Mouse (Mus musculus) ES-Bruce4 (cell line): Measurements from ENCODE around the gene Kif13a. TPM values are rescaled to one million over a fixed set of nuclear protein-coding genes. Genes with fewer than 3 reads are reported as not detected.

Source experiments
- H3K27ac ChIP-seq: 2 replicates; pipeline ENCODE4 v1.5.1; 2012; ENCODE audit warnings: low read length, inconsistent platforms; ENCODE audit not compliant: insufficient read depth
- H3K27me3 ChIP-seq: 2 replicates; pipeline ENCODE4 v1.6.1; 2012; ENCODE audit warnings: mild to moderate bottlenecking, low read length, inconsistent platforms; ENCODE audit not compliant: control insufficient read depth, poor library complexity, insufficient read depth, severe bottlenecking
- H3K36me3 ChIP-seq: 2 replicates; pipeline ENCODE4 v1.6.1; 2012; ENCODE audit warnings: inconsistent platforms, mild to moderate bottlenecking, low read length, moderate library complexity; ENCODE audit not compliant: control insufficient read depth, poor library complexity, insufficient read depth, severe bottlenecking
- H3K4me1 ChIP-seq: one replicate; pipeline ENCODE4 v1.8.1; 2011; ENCODE audit warnings: low read length; ENCODE audit not compliant: control insufficient read depth, insufficient read depth
- H3K4me3 ChIP-seq: 2 replicates; pipeline ENCODE4 v1.5.1; 2011; ENCODE audit warnings: low read depth, mild to moderate bottlenecking, low read length
- H3K9ac ChIP-seq: 2 replicates; pipeline ENCODE4 v1.6.1; 2012; ENCODE audit warnings: low read depth, mild to moderate bottlenecking, inconsistent platforms; ENCODE audit not compliant: poor library complexity, severe bottlenecking
- H3K9me3 ChIP-seq: replicated peaks from 2 replicates; pipeline ENCODE4 v1.6.1; 2012; ENCODE audit warnings: mild to moderate bottlenecking, low read length, inconsistent platforms; ENCODE audit not compliant: control insufficient read depth, poor library complexity, insufficient read depth, severe bottlenecking
- CTCF ChIP-seq: IDR thresholded peaks from one replicate; pipeline ENCODE4 v1.8.1; 2011; ENCODE audit warnings: low read depth, low read length
- EP300 ChIP-seq: IDR thresholded peaks from 2 replicates; pipeline ENCODE4 v1.6.1; 2011; ENCODE audit warnings: low read depth, low read length; ENCODE audit not compliant: insufficient read depth
- POLR2A ChIP-seq: IDR thresholded peaks from one replicate; pipeline ENCODE4 v1.8.1; 2011; ENCODE audit warnings: low read length; ENCODE audit not compliant: insufficient read depth
- polyA plus RNA-seq: library from polyadenylated mRNA; stranded (reverse); fragments of >200 nt; gene quantifications from 2 replicates; pipeline ENCODE4 v1.2.4, GENCODE M21; 2011; ENCODE audit warnings: low read depth; ENCODE audit not compliant: missing spikeins, insufficient read depth, insufficient read length

The Kif13a gene
- polyA plus RNA-seq, 1 experiment: 41.1 TPM

DNA sequence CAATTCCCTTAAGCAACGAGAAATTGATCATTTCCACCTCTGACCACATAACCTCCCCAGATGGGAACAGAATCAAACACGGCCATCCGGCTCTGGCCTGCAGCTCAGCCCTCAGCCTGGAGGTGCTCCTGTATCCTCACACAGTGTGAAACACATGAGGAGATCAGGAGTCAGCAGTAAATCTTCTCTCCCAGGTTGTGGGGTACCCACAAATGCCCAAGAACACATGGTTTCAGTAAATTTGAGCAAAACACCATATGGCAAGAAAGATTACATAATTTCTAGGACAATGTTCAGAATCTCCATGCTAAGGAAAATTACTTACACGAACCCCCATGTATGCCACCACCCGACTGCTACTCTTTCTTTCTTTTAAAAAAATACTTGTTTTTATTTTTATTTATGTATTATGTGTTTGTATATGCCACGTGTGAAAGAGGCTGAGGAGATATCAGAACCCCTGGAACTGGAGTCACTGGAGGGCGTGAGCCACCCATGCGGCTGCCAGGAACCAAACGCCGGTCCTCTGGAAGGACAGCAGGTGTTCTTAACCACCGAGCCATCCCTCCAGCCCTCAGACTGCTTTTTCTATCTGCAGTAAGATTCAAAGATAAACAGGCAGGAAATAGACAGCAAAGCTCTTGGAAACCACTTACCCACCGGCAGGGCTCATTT, 85.0 kb downstream of the Kif13a start:
- Histone ChIP-seq H3K36me3 (no peaks in the 10 kb centered on the region), H3K27ac (no peak overlapping the region), H3K4me1 (no peaks in the 10 kb centered on the region), H3K9me3 (no peaks in the 10 kb centered on the region), H3K9ac (no peak overlapping the region), H3K4me3 (no peak overlapping the region), H3K27me3 (no peaks in the 10 kb centered on the region)
- TF ChIP-seq POLR2A (no peak), CTCF (no peak), EP300 (no peak)

DNA sequence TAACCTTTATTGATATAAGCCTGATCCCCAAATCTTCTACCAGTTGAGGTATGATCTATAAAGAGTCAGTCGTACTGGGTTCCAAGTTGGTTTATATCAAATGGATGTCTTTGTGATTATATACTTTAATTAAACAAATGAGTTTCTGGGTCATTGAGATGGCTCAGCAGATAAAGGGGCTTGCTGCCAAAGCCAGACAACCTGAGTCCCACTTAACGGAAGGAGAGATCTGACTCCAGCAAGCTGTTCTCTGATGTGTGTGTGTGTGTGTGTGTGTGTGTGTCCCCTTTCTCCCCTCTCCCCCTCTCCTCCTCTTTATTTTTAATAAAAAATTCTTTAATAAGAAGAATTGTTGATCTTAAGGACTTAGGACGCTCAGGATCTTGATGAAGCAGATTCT, 86.0 kb downstream of the Kif13a start:
- TF ChIP-seq CTCF: no peak
- TF ChIP-seq EP300: no peak
- TF ChIP-seq POLR2A: no peak
- Histone ChIP-seq H3K9me3 (no peaks in the 10 kb centered on the region), H3K36me3 (no peaks in the 10 kb centered on the region), H3K27me3 (no peaks in the 10 kb centered on the region), H3K9ac (no peak overlapping the region), H3K27ac (no peak overlapping the region), H3K4me1 (no peaks in the 10 kb centered on the region), H3K4me3 (no peak overlapping the region)

DNA sequence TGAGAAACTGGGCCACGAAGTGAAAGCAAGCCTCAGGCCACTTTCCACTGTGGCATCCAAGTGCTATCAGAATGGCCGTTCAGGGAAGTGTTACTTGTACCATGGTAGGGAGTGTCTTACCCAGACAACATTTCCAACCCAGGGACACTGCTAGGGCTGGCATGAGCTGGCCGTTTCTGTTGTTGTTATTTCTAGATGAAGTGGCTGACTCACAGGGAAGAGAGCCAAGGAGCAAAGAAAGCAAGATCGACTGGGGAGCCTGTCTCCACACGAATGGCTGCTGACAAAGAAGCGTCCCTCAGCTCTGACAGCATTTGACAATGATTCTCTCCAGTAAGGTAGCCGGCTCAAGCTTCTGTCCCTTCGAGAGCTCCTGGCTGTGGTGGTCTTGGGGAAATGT, 87.5 kb downstream of the Kif13a start:
- TF ChIP-seq EP300: no peak
- no peak for TF ChIP-seq CTCF
- TF ChIP-seq POLR2A: no peak
- Histone ChIP-seq H3K4me1 (no peaks in the 10 kb centered on the region), H3K27me3 (no peaks in the 10 kb centered on the region), H3K27ac (no peak overlapping the region), H3K9me3 (no peaks in the 10 kb centered on the region), H3K36me3 (no peaks in the 10 kb centered on the region), H3K9ac (no peak overlapping the region), H3K4me3 (no peak overlapping the region)

GRCm38 (mm10) chr13:46841668-46842067, 88.0 kb downstream of the Kif13a start:
- Histone ChIP-seq H3K4me3 (no peak overlapping the region), H3K27ac (no peak overlapping the region), H3K4me1 (no peaks in the 10 kb centered on the region), H3K9ac (no peak overlapping the region), H3K36me3 (no peaks in the 10 kb centered on the region), H3K9me3 (no peaks in the 10 kb centered on the region), H3K27me3 (no peaks in the 10 kb centered on the region)
- no peak for TF ChIP-seq CTCF
- no peak for TF ChIP-seq POLR2A
- no peak for TF ChIP-seq EP300

DNA sequence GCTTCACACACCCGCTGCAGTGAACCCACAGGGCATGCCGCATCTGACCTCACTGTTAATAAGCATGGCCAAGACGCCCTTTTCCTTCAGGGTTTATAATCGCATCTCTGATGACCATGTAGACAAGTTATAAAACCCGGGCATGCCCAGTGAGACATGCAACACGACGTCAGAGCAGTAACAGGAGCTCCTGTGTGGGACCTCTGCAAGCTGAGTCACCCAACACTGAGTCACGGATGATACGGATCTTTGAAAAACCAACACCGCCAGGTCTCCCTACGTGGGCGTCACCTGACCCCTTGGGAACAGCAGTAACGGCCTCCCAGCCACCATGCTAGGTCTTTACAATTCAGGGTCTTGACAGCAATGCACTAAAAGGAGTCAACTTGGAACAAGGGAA, 89.0 kb downstream of the Kif13a start:
- no peak overlapping the region for H3K4me3 ChIP-seq
- H3K27ac ChIP-seq: no peak overlapping the region
- H3K27me3 ChIP-seq: no peaks in the 10 kb centered on the region
- no peak overlapping the region for H3K9ac ChIP-seq
- no peaks in the 10 kb centered on the region for H3K9me3 ChIP-seq
- no peaks in the 10 kb centered on the region for H3K4me1 ChIP-seq
- H3K36me3 ChIP-seq: no peaks in the 10 kb centered on the region
- TF ChIP-seq EP300 (no peak), POLR2A (no peak), CTCF (no peak)

- no peaks in the 10 kb centered on the region for H3K9me3 ChIP-seq
- no peak overlapping the region for H3K9ac ChIP-seq
- no peak overlapping the region for H3K27ac ChIP-seq
- H3K4me3 ChIP-seq: no peak overlapping the region
- no peaks in the 10 kb centered on the region for H3K36me3 ChIP-seq
- no peaks in the 10 kb centered on the region for H3K4me1 ChIP-seq
- TF ChIP-seq EP300 (no peak), CTCF (no peak), POLR2A (no peak)
- no peaks in the 10 kb centered on the region for H3K27me3 ChIP-seq
Observed at GRCm38 (mm10) chr13:46839236-46839635, 90.4 kb downstream of the Kif13a start.
